Mouse (Mus musculus) midbrain, embryonic 14.5 days (tissue): ENCODE results near the gene Josd1. TPM values are rescaled to one million over a fixed set of nuclear protein-coding genes. Genes with fewer than 3 reads are reported as not detected.

ENCODE experiments used
- ATAC-seq: fragments of 200-750 bp; cut with Nextera tagmentation; 2 replicates; pipeline ENCODE4 v1.8.0; 2017; ENCODE audit warnings: moderate number of reproducible peaks, moderate library complexity; ENCODE audit not compliant: low FRiP score, low TSS enrichment
- DNase-seq: peaks from one replicate; pipeline ENCODE4 v3.0.0-alpha.2; 2015
- H3K27ac ChIP-seq: fragments of 300-500 bp; sonication (generic); replicated peaks from 2 replicates; pipeline ENCODE4 v1.5.1; 2014; ENCODE audit warnings: mild to moderate bottlenecking, low read depth, low read length, moderate library complexity
- H3K27me3 ChIP-seq: fragments of 300-500 bp; sonication (generic); 2 replicates; pipeline ENCODE4 v1.6.1; 2014; ENCODE audit warnings: low read length, control low read depth, mixed read lengths; ENCODE audit not compliant: control insufficient read depth, insufficient read depth
- H3K36me3 ChIP-seq: fragments of 300-500 bp; sonication (generic); 2 replicates; pipeline ENCODE4 v1.6.1; 2014; ENCODE audit warnings: low read length, control low read depth; ENCODE audit not compliant: control insufficient read depth, insufficient read depth
- H3K4me1 ChIP-seq: fragments of 300-500 bp; sonication (generic); 2 replicates; pipeline ENCODE4 v1.6.1; 2014; ENCODE audit warnings: mild to moderate bottlenecking, antibody characterized with exemption, low read length, control low read depth; ENCODE audit not compliant: control insufficient read depth, insufficient read depth
- H3K4me2 ChIP-seq: fragments of 300-500 bp; sonication (generic); 2 replicates; pipeline ENCODE4 v1.6.1; 2014; ENCODE audit warnings: mild to moderate bottlenecking, low read length, moderate library complexity
- H3K4me3 ChIP-seq: fragments of 300-500 bp; sonication (generic); replicated peaks from 2 replicates; pipeline ENCODE4 v1.5.1; 2014; ENCODE audit warnings: low read depth, low read length
- H3K9ac ChIP-seq: fragments of 300-500 bp; sonication (generic); replicated peaks from 2 replicates; pipeline ENCODE4 v1.6.1; 2014; ENCODE audit warnings: mild to moderate bottlenecking, low read length, moderate library complexity
- H3K9me3 ChIP-seq: fragments of 300-500 bp; sonication (generic); 2 replicates; pipeline ENCODE4 v1.6.1; 2016; ENCODE audit warnings: low read length, control low read depth, mixed read lengths; ENCODE audit not compliant: control insufficient read depth
- WGBS: fragments of 180-500 bp; shearing (Covaris S2); extraction: QIAGEN DNeasy Blood & Tissue Kit; methylation state at CpG from one replicate; pipeline ENCODE4 v1.1.7; 2014; 5-methylcytosine and 5-hydroxymethylcytosine counted together
- polyA plus RNA-seq: library from polyadenylated mRNA; unstranded; fragments of >200 nt; fragmentation: Nextera tagmentation; extraction: Ambion mirVana; gene quantifications from 2 replicates; pipeline ENCODE4 v1.2.1, GENCODE M21; 2014

Gene Josd1
- 16.2 and 23.9 TPM in 2 replicates for polyA plus RNA-seq

DNA sequence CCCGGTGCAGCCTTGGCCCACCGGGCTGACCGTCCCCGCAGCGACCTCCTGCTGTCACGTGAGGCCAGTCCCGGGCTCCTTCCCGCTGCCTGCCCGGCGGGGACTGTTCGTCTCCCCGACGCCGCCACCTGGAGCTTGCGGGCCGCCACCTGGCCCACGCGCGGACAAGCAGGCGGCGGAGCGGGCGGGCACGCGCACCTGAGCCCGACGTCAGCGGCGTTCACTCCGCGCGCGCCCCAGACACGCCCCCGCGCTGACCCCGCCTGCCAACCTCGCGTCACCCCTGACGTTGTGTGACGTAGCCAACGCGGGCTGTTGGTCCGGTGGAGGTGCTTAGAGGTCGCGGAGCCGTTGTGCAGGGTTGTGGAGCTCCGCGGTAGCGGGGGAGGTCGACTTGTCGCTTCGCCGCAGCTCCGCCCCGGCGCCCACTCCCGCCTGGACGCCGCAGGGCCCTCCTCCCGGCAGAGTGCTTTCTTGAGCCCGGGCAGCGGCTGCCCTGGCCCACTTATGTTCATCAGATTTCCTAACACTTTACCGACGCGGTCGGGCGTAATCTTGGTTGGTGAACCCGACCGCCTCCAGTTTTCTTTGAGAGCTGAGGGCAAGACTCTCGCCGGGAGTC is at the start of gene Josd1:
TSS of gene Josd1 (minus strand) at position 274 of the 622 bp plus-strand sequence.
- Histone ChIP-seq H3K9ac (peak within 1 kb of the TSS; percentile 90), H3K36me3 (no peaks in the 10 kb centered on the region), H3K9me3 (no peaks in the 10 kb centered on the region), H3K27ac (peak within 1 kb of the TSS; percentile 93), H3K27me3 (no peaks in the 10 kb centered on the region), H3K4me1 (peaks cover 56% of the 10 kb centered on the region), H3K4me2 (peak within 1 kb of the TSS; percentile 86), H3K4me3 (peak within 1 kb of the TSS; percentile 88)
- DNase-seq, result peak; percentile 96
- WGBS, result under 1% methylated on average over 72 of the region's 72 CpGs
- ATAC-seq, result peak; percentile 69; the same call in 1 of the 2 replicates

DNA sequence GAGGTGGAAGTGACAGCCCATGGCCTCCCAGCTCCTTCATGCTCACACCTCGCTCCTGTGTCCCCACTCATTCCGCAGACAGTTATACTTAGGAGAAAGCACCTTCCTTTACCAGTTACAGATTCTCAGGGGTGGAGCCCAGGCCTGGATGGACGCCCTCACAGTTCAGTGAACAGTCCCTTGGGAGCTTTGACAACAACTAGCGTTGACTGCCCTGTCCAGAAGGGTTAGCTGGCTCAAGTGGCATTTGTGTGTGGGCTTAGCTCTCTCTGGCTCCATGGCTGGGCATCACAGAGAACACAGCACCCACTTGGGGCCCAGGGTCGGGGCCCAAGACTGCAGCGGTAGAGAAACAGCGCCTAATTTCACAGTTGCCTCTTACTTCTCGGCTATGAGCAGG is 46.6 kb upstream of the Josd1 start:
- ATAC-seq, result no peak
- Histone ChIP-seq H3K36me3 (peaks cover 90% of the 10 kb centered on the region), H3K4me3 (no peak overlapping the region), H3K4me1 (no peaks in the 10 kb centered on the region), H3K9me3 (no peaks in the 10 kb centered on the region), H3K9ac (no peak overlapping the region), H3K4me2 (no peak overlapping the region), H3K27me3 (no peaks in the 10 kb centered on the region), H3K27ac (no peak overlapping the region)
- no peak for DNase-seq
- WGBS, result 85% methylated on average over 8 of the region's 8 CpGs

DNA sequence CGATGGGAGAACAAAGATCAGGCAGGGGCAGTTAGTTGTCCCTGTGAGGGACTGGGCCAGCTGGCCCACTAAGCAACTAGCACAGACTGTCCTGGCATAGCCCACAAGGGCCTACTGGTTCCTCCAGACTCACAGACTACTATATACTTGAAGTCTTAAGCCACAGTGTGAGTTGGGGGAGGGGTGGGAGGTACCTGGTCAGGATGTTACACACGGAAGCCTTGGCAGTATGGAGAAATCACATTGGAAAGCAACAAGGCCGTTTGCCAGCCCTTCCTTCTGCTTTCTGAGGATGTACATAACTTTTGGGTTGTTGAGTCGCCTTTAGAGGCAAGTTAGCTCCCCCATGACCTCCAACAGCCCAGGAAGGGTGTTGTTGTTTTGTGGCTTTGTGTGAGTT is 45.9 kb upstream of the Josd1 start:
- WGBS, result 71% methylated on average over 4 of the region's 4 CpGs
- H3K36me3 ChIP-seq, result peaks cover 90% of the 10 kb centered on the region
- H3K4me3 ChIP-seq, result no peak overlapping the region
- H3K4me2 ChIP-seq, result no peak overlapping the region
- H3K27me3 ChIP-seq, result no peaks in the 10 kb centered on the region
- H3K4me1 ChIP-seq, result no peaks in the 10 kb centered on the region
- no peak overlapping the region for H3K27ac ChIP-seq
- H3K9ac ChIP-seq, result no peak overlapping the region
- ATAC-seq (no peak), DNase-seq (no peak)
- no peaks in the 10 kb centered on the region for H3K9me3 ChIP-seq

DNA sequence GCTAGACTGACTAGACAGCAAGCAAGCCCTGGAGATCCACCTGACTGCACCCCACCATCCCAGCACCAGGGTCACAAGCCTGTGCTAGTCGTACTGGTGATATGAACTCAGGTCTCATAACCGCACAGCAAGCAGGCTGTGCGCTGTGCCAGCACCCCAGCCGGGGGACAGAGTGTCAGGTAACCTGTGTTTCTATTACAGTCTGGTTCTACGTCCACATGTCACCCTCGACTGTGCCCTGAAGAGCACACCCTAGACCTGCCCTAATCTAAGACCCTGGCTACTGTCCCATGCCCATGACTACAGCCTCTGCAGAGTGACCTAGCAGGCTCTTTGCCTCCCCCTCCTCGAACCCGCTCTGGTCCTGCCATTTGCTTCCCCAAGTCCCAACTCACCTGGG is 45.5 kb upstream of the Josd1 start:
- Histone ChIP-seq H3K4me3 (no peak overlapping the region), H3K4me2 (no peak overlapping the region), H3K9me3 (no peaks in the 10 kb centered on the region), H3K9ac (no peak overlapping the region), H3K36me3 (peaks cover 90% of the 10 kb centered on the region), H3K27ac (no peak overlapping the region), H3K4me1 (no peaks in the 10 kb centered on the region), H3K27me3 (no peaks in the 10 kb centered on the region)
- 96% methylated on average over 8 of the region's 8 CpGs for WGBS
- ATAC-seq, result no peak
- no peak for DNase-seq

GRCm38 (mm10) chr15:79731554-79731953 is 43.8 kb upstream of the Josd1 start:
- H3K9ac ChIP-seq, result no peak overlapping the region
- no peak overlapping the region for H3K4me3 ChIP-seq
- no peaks in the 10 kb centered on the region for H3K9me3 ChIP-seq
- H3K4me1 ChIP-seq, result no peaks in the 10 kb centered on the region
- ATAC-seq (no peak), DNase-seq (no peak)
- no peaks in the 10 kb centered on the region for H3K27me3 ChIP-seq
- H3K36me3 ChIP-seq, result peaks cover 90% of the 10 kb centered on the region
- H3K27ac ChIP-seq, result no peak overlapping the region
- WGBS, result 87% methylated on average over 7 of the region's 7 CpGs
- no peak overlapping the region for H3K4me2 ChIP-seq

GRCm38 (mm10) chr15:79728731-79729388 is 41.1 kb upstream of the Josd1 start:
- no peaks in the 10 kb centered on the region for H3K4me1 ChIP-seq
- H3K27ac ChIP-seq, result no peak overlapping the region
- DNase-seq (no peak), ATAC-seq (no peak)
- WGBS, result 87% methylated on average over 10 of the region's 10 CpGs
- H3K4me2 ChIP-seq, result no peak overlapping the region
- H3K27me3 ChIP-seq, result no peaks in the 10 kb centered on the region
- H3K9ac ChIP-seq, result no peak overlapping the region
- H3K9me3 ChIP-seq, result no peaks in the 10 kb centered on the region
- H3K4me3 ChIP-seq, result no peak overlapping the region
- H3K36me3 ChIP-seq, result peaks cover 90% of the 10 kb centered on the region

DNA sequence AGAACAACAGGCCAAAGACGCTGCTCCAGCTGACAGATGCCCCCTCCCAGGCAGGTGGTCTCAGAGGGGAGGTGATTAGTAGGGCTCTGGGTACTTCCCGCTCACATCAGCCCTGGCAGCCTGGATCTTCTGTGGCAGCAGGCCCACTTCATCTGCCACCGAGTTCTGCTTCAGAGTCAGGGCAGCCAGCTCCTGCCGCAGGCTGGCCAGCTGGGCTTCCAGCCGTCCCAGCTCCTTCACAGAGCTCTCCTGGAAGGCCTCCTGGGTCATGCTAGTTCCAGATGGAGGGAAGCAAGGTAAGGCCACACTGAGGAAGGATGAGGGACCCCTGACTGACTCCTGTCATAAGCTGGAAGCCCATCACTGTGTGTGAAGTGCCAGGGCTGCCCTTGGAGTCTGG is 40.6 kb upstream of the Josd1 start:
- Histone ChIP-seq H3K4me2 (no peak overlapping the region), H3K4me3 (no peak overlapping the region), H3K27ac (no peak overlapping the region), H3K4me1 (no peaks in the 10 kb centered on the region), H3K27me3 (no peaks in the 10 kb centered on the region), H3K9ac (no peak overlapping the region), H3K36me3 (peaks cover 87% of the 10 kb centered on the region), H3K9me3 (no peaks in the 10 kb centered on the region)
- 37% methylated on average over 5 of the region's 5 CpGs for WGBS
- no peak for ATAC-seq
- no peak for DNase-seq

GRCm38 (mm10) chr15:79727840-79728239 is 40.1 kb upstream of the Josd1 start:
- Histone ChIP-seq H3K4me1 (no peaks in the 10 kb centered on the region), H3K27ac (no peak overlapping the region), H3K9ac (no peak overlapping the region), H3K4me3 (no peak overlapping the region), H3K36me3 (peaks cover 83% of the 10 kb centered on the region), H3K27me3 (no peaks in the 10 kb centered on the region), H3K9me3 (no peaks in the 10 kb centered on the region), H3K4me2 (no peak overlapping the region)
- 75% methylated on average over 6 of the region's 6 CpGs for WGBS
- ATAC-seq (no peak), DNase-seq (no peak)

- no peak overlapping the region for H3K4me2 ChIP-seq
- H3K27me3 ChIP-seq, result no peaks in the 10 kb centered on the region
- no peak overlapping the region for H3K27ac ChIP-seq
- 95% methylated on average over 11 of the region's 11 CpGs for WGBS
- H3K9ac ChIP-seq, result no peak overlapping the region
- H3K4me1 ChIP-seq, result no peaks in the 10 kb centered on the region
- ATAC-seq (no peak), DNase-seq (no peak)
- H3K36me3 ChIP-seq, result peaks cover 75% of the 10 kb centered on the region
- no peak overlapping the region for H3K4me3 ChIP-seq
- H3K9me3 ChIP-seq, result no peaks in the 10 kb centered on the region
These were observed 37.6 kb upstream of the Josd1 start for GRCm38 (mm10) chr15:79725190-79725789.
